Mouse (Mus musculus): ENCODE results near the gene Lrrc32.

DNA sequence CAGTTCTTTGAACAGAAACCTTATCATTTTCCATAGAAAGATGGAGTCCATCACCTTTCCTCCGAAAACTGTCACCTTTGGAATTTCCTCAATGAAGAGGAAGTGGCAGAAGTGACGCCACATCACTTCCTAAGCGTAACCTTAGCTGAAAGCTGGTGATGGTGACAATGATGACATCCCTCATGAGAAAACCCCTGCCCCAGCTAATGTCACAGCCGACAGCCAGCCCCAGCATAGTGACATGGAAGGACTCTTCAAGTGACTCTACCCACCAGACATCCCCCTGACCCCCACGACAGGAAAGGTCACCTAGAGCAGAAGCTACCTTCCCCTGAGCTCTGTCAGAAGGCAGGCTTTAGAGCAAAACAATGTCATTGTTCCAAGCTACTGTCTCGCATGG is 46.1 kb downstream of the Lrrc32 start:
- TF ChIP-seq POLR2A (IDR thresholded peaks at IDR 0.05; ENCODE audit: borderline replicate concordance, control insufficient read depth, low read depth, low read length): no peak
- TF ChIP-seq CTCF (IDR thresholded peaks at IDR 0.05; ENCODE audit: control insufficient read depth, insufficient read depth, low read length): no peak

All from bone marrow, adult 2 months (tissue).